Mouse (Mus musculus): Measurements from ENCODE around the gene Snap47. TPM values are rescaled to one million over a fixed set of nuclear protein-coding genes. Genes with fewer than 3 reads are reported as not detected.
A peak's percentile ranks its signal among the peaks of the same experiment; 100 is the strongest.

The Snap47 gene
- polyA plus RNA-seq, 1 experiment from 2014 or later: 144 TPM

GRCm38 (mm10) chr11:59460459-59460858 lies 9.5 kb upstream of the Snap47 start:
- Histone ChIP-seq H3K27ac (ENCODE audit: low read depth, low read length) (no peak overlapping the region), H3K9me3 (ENCODE audit: control insufficient read depth, low read length) (peaks cover 14% of the 10 kb centered on the region), H3K36me3 (ENCODE audit: control insufficient read depth, insufficient read depth, low read length) (peaks cover 25% of the 10 kb centered on the region), H3K4me1 (ENCODE audit: control insufficient read depth, insufficient read depth, low read length) (no peaks in the 10 kb centered on the region), H3K27me3 (ENCODE audit: control insufficient read depth, insufficient read depth, low read length) (no peaks in the 10 kb centered on the region), H3K4me2 (no peak overlapping the region), H3K9ac (ENCODE audit: low read length) (no peak overlapping the region), H3K4me3 (ENCODE audit: low read depth, low read length) (no peak overlapping the region)
- 94% methylated on average over 2 of the region's 2 CpGs for WGBS
- ATAC-seq (ENCODE audit: low FRiP score) (no peak), DNase-seq (ENCODE audit: low spot score, missing footprints) (no peak)

DNA sequence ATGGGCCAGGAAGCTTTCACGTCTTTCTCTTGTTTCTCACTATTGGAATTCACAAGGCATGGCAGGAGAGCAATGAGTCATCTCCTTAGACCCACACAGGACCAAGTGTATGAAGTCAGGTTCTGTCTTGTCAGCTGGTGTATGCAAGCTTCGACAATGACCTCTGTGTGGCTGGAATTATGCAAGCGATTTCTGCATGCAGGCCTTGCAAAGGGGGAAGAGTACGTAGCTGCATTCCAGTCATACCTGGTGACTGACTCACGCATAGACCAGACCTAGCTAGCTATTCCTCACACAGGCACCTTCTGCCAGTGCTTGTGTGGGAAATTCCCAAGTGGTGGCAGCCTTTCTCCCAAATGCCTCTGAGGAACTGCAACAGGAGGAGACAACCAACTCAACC lies 8.0 kb upstream of the Snap47 start:
- Histone ChIP-seq H3K27me3 (ENCODE audit: control insufficient read depth, insufficient read depth, low read length) (no peaks in the 10 kb centered on the region), H3K4me3 (ENCODE audit: low read depth, low read length) (no peak overlapping the region), H3K9ac (ENCODE audit: low read length) (no peak overlapping the region), H3K9me3 (ENCODE audit: control insufficient read depth, low read length) (peaks cover 14% of the 10 kb centered on the region), H3K4me2 (no peak overlapping the region), H3K27ac (ENCODE audit: low read depth, low read length) (no peak overlapping the region), H3K36me3 (ENCODE audit: control insufficient read depth, insufficient read depth, low read length) (peaks cover 30% of the 10 kb centered on the region), H3K4me1 (ENCODE audit: control insufficient read depth, insufficient read depth, low read length) (no peaks in the 10 kb centered on the region)
- ATAC-seq (ENCODE audit: low FRiP score) (no peak), DNase-seq (ENCODE audit: low spot score, missing footprints) (no peak)
- 70% methylated on average over 5 of the region's 5 CpGs for WGBS

DNA sequence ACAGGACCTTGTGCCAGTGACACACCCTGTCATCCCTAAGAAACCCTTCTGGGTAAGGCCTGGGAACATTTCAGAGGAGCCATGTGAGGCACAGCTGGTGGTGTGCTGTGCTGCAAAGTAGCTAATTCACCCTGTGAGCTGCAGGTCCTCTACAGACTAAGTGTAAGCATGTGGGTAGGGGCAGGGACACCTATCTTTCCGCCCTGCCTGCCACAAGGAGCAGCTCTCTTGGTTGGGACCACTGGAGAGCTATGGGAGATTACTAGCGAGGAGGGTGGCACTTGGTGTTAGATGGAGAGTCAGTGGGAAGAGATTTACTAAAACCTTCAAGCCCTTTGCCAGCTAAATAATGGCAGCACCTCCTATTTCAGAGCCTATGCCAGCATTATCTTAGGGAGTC lies 5.9 kb upstream of the Snap47 start:
- no peak for DNase-seq (ENCODE audit: low spot score, missing footprints)
- H3K4me3 ChIP-seq (ENCODE audit: low read depth, low read length): no peak overlapping the region
- no peak overlapping the region for H3K27ac ChIP-seq (ENCODE audit: low read depth, low read length)
- H3K4me1 ChIP-seq (ENCODE audit: control insufficient read depth, insufficient read depth, low read length): no peaks in the 10 kb centered on the region
- no peak for ATAC-seq (ENCODE audit: low FRiP score)
- no peak overlapping the region for H3K9ac ChIP-seq (ENCODE audit: low read length)
- WGBS: 83% methylated on average over 2 of the region's 2 CpGs
- H3K36me3 ChIP-seq (ENCODE audit: control insufficient read depth, insufficient read depth, low read length): peaks cover 12% of the 10 kb centered on the region
- H3K4me2 ChIP-seq: no peak overlapping the region
- no peaks in the 10 kb centered on the region for H3K27me3 ChIP-seq (ENCODE audit: control insufficient read depth, insufficient read depth, low read length)
- no peaks in the 10 kb centered on the region for H3K9me3 ChIP-seq (ENCODE audit: control insufficient read depth, low read length)

DNA sequence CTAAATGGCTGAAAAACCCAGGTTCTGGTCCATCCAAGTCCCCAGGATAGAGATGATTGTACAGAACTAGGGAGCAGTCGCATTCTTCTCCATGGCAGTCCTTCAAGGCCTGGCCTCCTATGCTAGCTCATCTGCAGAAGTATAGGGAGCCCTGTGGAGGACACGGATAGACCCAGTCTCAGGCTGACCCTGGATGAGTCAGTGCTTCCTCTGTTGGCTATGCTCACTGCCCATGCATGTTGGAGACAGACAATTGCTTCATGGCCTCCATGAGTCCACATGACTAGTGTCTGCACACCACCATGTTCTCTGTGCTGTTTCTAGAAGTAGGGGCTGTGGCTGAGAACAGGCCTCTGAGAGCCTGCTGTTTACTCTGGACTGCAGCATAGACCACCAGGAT lies 5.4 kb upstream of the Snap47 start:
- no peak overlapping the region for H3K4me2 ChIP-seq
- no peak overlapping the region for H3K9ac ChIP-seq (ENCODE audit: low read length)
- no peaks in the 10 kb centered on the region for H3K4me1 ChIP-seq (ENCODE audit: control insufficient read depth, insufficient read depth, low read length)
- 93% methylated on average over 2 of the region's 2 CpGs for WGBS
- H3K4me3 ChIP-seq (ENCODE audit: low read depth, low read length): no peak overlapping the region
- DNase-seq (ENCODE audit: low spot score, missing footprints) (no peak), ATAC-seq (ENCODE audit: low FRiP score) (no peak)
- H3K9me3 ChIP-seq (ENCODE audit: control insufficient read depth, low read length): no peaks in the 10 kb centered on the region
- peaks cover 9% of the 10 kb centered on the region for H3K36me3 ChIP-seq (ENCODE audit: control insufficient read depth, insufficient read depth, low read length)
- no peaks in the 10 kb centered on the region for H3K27me3 ChIP-seq (ENCODE audit: control insufficient read depth, insufficient read depth, low read length)
- H3K27ac ChIP-seq (ENCODE audit: low read depth, low read length): no peak overlapping the region

- DNase-seq (ENCODE audit: low spot score, missing footprints): no peak
- Histone ChIP-seq H3K9ac (ENCODE audit: low read length) (peak overlapping the region; percentile 85), H3K4me1 (ENCODE audit: control insufficient read depth, insufficient read depth, low read length) (peaks cover 7% of the 10 kb centered on the region), H3K4me2 (peak overlapping the region; percentile 96), H3K4me3 (ENCODE audit: low read depth, low read length) (peak overlapping the region; percentile 83), H3K27ac (ENCODE audit: low read depth, low read length) (no peak overlapping the region), H3K9me3 (ENCODE audit: control insufficient read depth, low read length) (no peaks in the 10 kb centered on the region), H3K36me3 (ENCODE audit: control insufficient read depth, insufficient read depth, low read length) (0 out of 2 replicates have a peak, but pooled peaks cover 5% of the 10 kb centered on the region), H3K27me3 (ENCODE audit: control insufficient read depth, insufficient read depth, low read length) (no peaks in the 10 kb centered on the region)
- ATAC-seq (ENCODE audit: low FRiP score): peak; percentile 65
- WGBS: under 1% methylated on average over 38 of the region's 38 CpGs
Observed at GRCm38 (mm10) chr11:59450230-59450771, 685 bp downstream of the Snap47 start.

DNA sequence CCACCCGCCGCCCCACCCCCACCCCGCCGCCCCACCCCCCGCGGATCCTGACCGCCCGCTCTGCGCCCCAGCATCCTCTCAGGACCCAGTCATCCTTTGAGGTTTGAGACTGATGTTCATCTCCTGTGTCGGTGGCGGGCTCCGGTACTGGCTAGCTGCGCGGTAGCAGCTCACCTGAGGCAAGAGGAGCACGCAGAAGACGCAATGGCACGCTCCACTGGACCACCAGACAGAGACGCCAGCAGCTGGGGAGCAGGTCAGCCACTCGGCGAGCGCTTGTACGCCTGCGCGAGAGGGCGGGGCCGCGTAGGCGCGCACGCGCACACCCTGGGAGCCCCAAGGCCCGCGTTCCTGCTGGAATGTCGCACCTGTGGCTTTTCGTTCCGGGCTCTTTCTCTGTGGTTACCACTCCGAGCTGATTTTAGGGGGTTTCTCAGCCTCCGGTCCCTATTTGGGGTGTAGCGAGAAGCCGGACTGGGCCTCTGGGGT lies 1.2 kb downstream of the Snap47 start, which contains the start of gene Jmjd4:
Gene Jmjd4 (plus strand): TSS at position 305 of the 489 bp plus-strand sequence.
- WGBS: 0% methylated on average over 36 of the region's 40 CpGs
- Histone ChIP-seq H3K9ac (ENCODE audit: low read length) (peak within 1 kb of the TSS; percentile 85), H3K4me1 (ENCODE audit: control insufficient read depth, insufficient read depth, low read length) (peaks cover 7% of the 10 kb centered on the region), H3K4me3 (ENCODE audit: low read depth, low read length) (peak within 1 kb of the TSS; percentile 83), H3K36me3 (ENCODE audit: control insufficient read depth, insufficient read depth, low read length) (0 out of 2 replicates have a peak, but pooled peaks cover 2% of the 10 kb centered on the region), H3K9me3 (ENCODE audit: control insufficient read depth, low read length) (no peaks in the 10 kb centered on the region), H3K27ac (ENCODE audit: low read depth, low read length) (peak within 1 kb of the TSS; percentile 54), H3K27me3 (ENCODE audit: control insufficient read depth, insufficient read depth, low read length) (no peaks in the 10 kb centered on the region), H3K4me2 (peak within 1 kb of the TSS; percentile 96)
- ATAC-seq (ENCODE audit: low FRiP score) (peak; percentile 95), DNase-seq (ENCODE audit: low spot score, missing footprints) (peak; percentile 99)

DNA sequence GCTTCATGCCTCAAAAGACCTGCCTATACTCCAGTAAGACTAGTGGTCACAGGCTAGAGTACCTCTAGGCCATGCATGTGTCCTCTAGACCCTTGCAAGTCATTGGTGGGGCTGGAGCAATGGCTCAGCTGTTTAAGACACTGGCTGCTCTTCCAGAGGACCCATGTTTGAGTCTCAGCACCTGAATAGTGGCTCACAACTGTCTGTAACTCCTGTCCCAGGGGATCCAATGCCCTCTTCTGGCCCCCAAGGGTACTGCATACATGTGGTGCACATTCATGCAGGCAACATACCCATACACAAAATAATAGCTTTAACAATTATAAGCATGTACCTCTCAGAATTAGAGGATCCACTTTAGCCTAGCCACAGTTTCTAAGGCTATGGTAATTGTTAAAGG lies 7.9 kb downstream of the Snap47 start:
- DNase-seq (ENCODE audit: low spot score, missing footprints) (no peak), ATAC-seq (ENCODE audit: low FRiP score) (no peak)
- no peak overlapping the region for H3K9ac ChIP-seq (ENCODE audit: low read length)
- no peak overlapping the region for H3K27ac ChIP-seq (ENCODE audit: low read depth, low read length)
- H3K9me3 ChIP-seq (ENCODE audit: control insufficient read depth, low read length): no peaks in the 10 kb centered on the region
- H3K4me1 ChIP-seq (ENCODE audit: control insufficient read depth, insufficient read depth, low read length): no peaks in the 10 kb centered on the region
- no peak overlapping the region for H3K4me3 ChIP-seq (ENCODE audit: low read depth, low read length)
- no peaks in the 10 kb centered on the region for H3K27me3 ChIP-seq (ENCODE audit: control insufficient read depth, insufficient read depth, low read length)
- peaks cover 2% of the 10 kb centered on the region; the same call in 1 of the 2 replicates for H3K36me3 ChIP-seq (ENCODE audit: control insufficient read depth, insufficient read depth, low read length)
- no peak overlapping the region for H3K4me2 ChIP-seq

GRCm38 (mm10) chr11:59437954-59438353 lies 13.0 kb downstream of the Snap47 start:
- no peak overlapping the region for H3K4me3 ChIP-seq (ENCODE audit: low read depth, low read length)
- WGBS: 93% methylated on average over 12 of the region's 12 CpGs
- no peaks in the 10 kb centered on the region for H3K4me1 ChIP-seq (ENCODE audit: control insufficient read depth, insufficient read depth, low read length)
- H3K9me3 ChIP-seq (ENCODE audit: control insufficient read depth, low read length): no peaks in the 10 kb centered on the region
- ATAC-seq (ENCODE audit: low FRiP score) (no peak), DNase-seq (ENCODE audit: low spot score, missing footprints) (no peak)
- H3K4me2 ChIP-seq: no peak overlapping the region
- H3K27me3 ChIP-seq (ENCODE audit: control insufficient read depth, insufficient read depth, low read length): no peaks in the 10 kb centered on the region
- no peak overlapping the region for H3K27ac ChIP-seq (ENCODE audit: low read depth, low read length)
- H3K9ac ChIP-seq (ENCODE audit: low read length): no peak overlapping the region
- peaks cover 5% of the 10 kb centered on the region; the same call in 1 of the 2 replicates for H3K36me3 ChIP-seq (ENCODE audit: control insufficient read depth, insufficient read depth, low read length)

- Histone ChIP-seq H3K27me3 (ENCODE audit: control insufficient read depth, insufficient read depth, low read length) (no peaks in the 10 kb centered on the region), H3K4me2 (no peak overlapping the region), H3K4me1 (ENCODE audit: control insufficient read depth, insufficient read depth, low read length) (no peaks in the 10 kb centered on the region), H3K9me3 (ENCODE audit: control insufficient read depth, low read length) (no peaks in the 10 kb centered on the region), H3K27ac (ENCODE audit: low read depth, low read length) (no peak overlapping the region), H3K4me3 (ENCODE audit: low read depth, low read length) (no peak overlapping the region), H3K36me3 (ENCODE audit: control insufficient read depth, insufficient read depth, low read length) (peaks cover 3% of the 10 kb centered on the region; the same call in 1 of the 2 replicates), H3K9ac (ENCODE audit: low read length) (no peak overlapping the region)
- WGBS: 80% methylated on average over 3 of the region's 3 CpGs
- ATAC-seq (ENCODE audit: low FRiP score): no peak
- no peak for DNase-seq (ENCODE audit: low spot score, missing footprints)
Observed at GRCm38 (mm10) chr11:59432261-59432660, 18.7 kb downstream of the Snap47 start.
